Mouse (Mus musculus) kidney, adult 18-20 months (tissue): ENCODE results near the gene Map3k20.

ENCODE experiments used
- DNase-seq: peaks from one replicate; pipeline ENCODE4 v3.0.0; 2021

Map3k20 gene

GRCm38 (mm10) chr2:72285256-72285887 lies at the start of gene Map3k20:
Map3k20 (plus strand) TSS chr2:72285637.
- peak; percentile 78 for DNase-seq

- DNase-seq: no peak
Measured at GRCm38 (mm10) chr2:72238421-72238820, 47.0 kb upstream of the Map3k20 start.

- no peak for DNase-seq
Measured at GRCm38 (mm10) chr2:72238925-72239324, 46.5 kb upstream of the Map3k20 start.

GRCm38 (mm10) chr2:72239456-72239855 lies 46.0 kb upstream of the Map3k20 start:
- no peak for DNase-seq

GRCm38 (mm10) chr2:72239993-72240392 lies 45.4 kb upstream of the Map3k20 start:
- no peak for DNase-seq

GRCm38 (mm10) chr2:72240691-72241090 lies 44.7 kb upstream of the Map3k20 start:
- no peak for DNase-seq

GRCm38 (mm10) chr2:72241714-72242472 lies 43.5 kb upstream of the Map3k20 start:
- DNase-seq: no peak

- no peak for DNase-seq
Measured at GRCm38 (mm10) chr2:72242910-72243675, 42.3 kb upstream of the Map3k20 start.

- DNase-seq: no peak
Measured at GRCm38 (mm10) chr2:72245631-72246030, 39.8 kb upstream of the Map3k20 start.

- DNase-seq: no peak
Measured at GRCm38 (mm10) chr2:72246376-72246775, 39.1 kb upstream of the Map3k20 start.

GRCm38 (mm10) chr2:72247819-72248218 lies 37.6 kb upstream of the Map3k20 start:
- no peak for DNase-seq

- DNase-seq: no peak
Measured at GRCm38 (mm10) chr2:72252510-72253505, 32.6 kb upstream of the Map3k20 start.

- DNase-seq: no peak
Measured at GRCm38 (mm10) chr2:72253882-72254281, 31.6 kb upstream of the Map3k20 start.

GRCm38 (mm10) chr2:72254813-72255582 lies 30.4 kb upstream of the Map3k20 start:
- DNase-seq: peak; percentile 61

- no peak for DNase-seq
Measured at GRCm38 (mm10) chr2:72260704-72261103, 24.7 kb upstream of the Map3k20 start.

- DNase-seq: no peak
Measured at GRCm38 (mm10) chr2:72262814-72263480, 22.5 kb upstream of the Map3k20 start.

GRCm38 (mm10) chr2:72267390-72267789 lies 18.0 kb upstream of the Map3k20 start:
- no peak for DNase-seq

GRCm38 (mm10) chr2:72269651-72270341 lies 15.6 kb upstream of the Map3k20 start:
- no peak for DNase-seq

GRCm38 (mm10) chr2:72278247-72278873 lies 7.1 kb upstream of the Map3k20 start:
- DNase-seq: no peak

- no peak for DNase-seq
Measured at GRCm38 (mm10) chr2:72280524-72280923, 4.9 kb upstream of the Map3k20 start.
